Mouse (Mus musculus): Measurements from ENCODE around the gene Tulp4.

Gene Tulp4

DNA sequence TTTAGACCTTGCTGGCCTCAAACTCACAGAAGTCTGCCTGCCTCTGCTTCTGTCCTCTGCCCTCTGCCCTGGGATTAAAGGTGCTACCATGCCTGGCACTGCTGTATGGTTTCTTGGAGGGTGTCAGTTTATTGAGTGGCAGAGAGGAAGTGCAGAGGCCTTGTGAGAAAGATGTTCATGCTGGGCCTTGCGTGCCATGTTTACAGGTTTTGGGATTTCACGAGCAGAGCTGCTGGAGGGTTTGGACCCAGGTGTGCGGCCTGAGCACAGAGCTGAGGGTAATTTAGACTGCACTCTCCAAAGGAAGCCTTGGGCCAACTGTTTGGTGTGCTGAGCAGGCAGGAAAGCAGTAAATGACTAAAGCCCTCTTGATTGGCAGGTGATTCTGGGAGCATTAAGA lies 11.7 kb downstream of the Tulp4 start:
- intact Hi-C loops (cut with DNase I), result loop anchor here (10.0 kb wide), 2 partner anchors 57 to 97 kb away; no protein-coding TSS in a partner anchor

DNA sequence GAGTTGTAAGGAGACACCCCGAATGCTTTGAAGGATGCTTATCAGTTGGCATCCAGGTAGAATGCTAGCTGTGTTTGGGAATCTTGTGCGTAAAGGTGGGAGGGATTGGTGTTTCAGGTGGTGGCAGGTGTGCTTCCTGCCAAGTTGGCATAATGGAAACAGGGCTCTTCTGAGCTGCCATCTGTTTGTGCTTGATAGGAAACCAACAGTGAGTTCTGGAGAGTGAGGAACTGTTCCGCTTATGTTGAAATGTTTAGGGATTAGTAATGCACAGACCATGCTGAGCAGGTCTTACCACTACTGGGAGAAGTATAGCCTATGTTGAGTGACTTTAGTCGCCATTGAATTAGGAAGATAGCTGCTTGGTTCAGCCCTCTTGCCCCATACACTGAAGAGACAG lies 12.6 kb downstream of the Tulp4 start:
- intact Hi-C loops (cut with DNase I), result loop anchor here (10.0 kb wide), 2 partner anchors 56 to 96 kb away; no protein-coding TSS in a partner anchor

DNA sequence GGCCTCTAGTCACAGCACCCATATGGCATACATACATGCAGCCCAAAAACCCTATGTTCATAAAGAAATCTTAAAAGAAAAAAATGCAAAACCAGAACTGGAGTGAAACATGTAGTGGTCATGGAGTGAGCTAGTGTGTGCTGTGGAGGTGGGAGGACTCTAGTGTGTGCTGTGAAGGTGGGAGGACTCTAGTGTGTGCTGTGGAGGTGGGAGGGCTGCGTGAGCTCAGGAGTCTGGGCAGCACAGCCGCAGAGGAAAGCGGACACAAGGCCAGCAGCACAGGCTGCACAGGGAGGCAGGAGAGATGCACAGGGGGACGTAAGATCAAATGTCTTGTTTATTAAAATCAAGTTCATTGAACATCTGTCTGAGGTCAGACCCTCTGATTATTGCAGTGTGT lies 17.5 kb downstream of the Tulp4 start:
- intact Hi-C loops (cut with DNase I), result no loop called here

- intact Hi-C loops (cut with DNase I), result no loop called here
These were observed 19.2 kb downstream of the Tulp4 start for GRCm38 (mm10) chr17:6125441-6125840.

DNA sequence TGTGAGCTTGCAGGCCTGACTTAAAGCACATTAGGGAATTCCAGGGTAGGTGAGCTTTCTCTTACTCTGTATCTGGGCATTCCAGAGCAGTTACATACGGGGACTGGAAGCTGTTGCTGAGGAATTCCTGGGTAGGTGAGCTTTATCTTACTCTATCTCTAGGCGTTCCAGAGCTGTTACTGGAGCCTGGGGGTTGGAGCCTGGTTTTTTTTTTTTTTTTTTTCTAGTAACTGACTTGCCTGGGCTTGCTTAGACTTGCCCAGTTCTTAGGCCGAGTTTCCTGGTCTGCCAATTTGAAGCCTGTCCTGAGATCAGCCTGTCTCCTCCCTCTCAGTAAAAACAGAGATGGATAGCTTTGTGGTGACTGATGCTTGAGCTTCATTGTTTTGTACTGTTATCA lies 21.8 kb downstream of the Tulp4 start:
- intact Hi-C loops (cut with DNase I), result no loop called here

- intact Hi-C loops (cut with DNase I), result no loop called here
These were observed 23.1 kb downstream of the Tulp4 start for GRCm38 (mm10) chr17:6129361-6129760.

GRCm38 (mm10) chr17:6131083-6131482 lies 24.8 kb downstream of the Tulp4 start:
- intact Hi-C loops (cut with DNase I), result no loop called here

DNA sequence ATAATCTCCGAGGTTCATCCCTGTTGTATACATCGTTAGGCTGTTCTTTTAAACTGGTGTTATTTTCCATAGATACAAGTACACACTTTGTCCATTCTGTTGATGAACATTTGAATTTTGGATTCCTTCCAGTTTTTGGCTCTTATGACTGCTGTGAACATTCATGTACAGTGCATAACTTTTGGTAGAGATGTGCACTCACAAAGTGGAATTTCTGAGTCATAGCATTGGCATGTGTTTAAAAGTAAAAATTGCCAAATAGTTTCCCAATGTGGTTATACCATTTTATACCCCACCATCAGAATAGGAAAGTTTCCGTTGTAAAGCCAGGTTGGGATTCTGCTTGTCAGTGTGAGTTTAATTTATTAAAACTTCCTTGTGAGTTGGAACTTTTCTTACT lies 34.6 kb downstream of the Tulp4 start:
- intact Hi-C loops (cut with DNase I), result no loop called here

GRCm38 (mm10) chr17:6141344-6141743 lies 35.1 kb downstream of the Tulp4 start:
- intact Hi-C loops (cut with DNase I), result no loop called here

- intact Hi-C loops (cut with DNase I), result no loop called here
These were observed 39.0 kb downstream of the Tulp4 start for GRCm38 (mm10) chr17:6145244-6145643.

DNA sequence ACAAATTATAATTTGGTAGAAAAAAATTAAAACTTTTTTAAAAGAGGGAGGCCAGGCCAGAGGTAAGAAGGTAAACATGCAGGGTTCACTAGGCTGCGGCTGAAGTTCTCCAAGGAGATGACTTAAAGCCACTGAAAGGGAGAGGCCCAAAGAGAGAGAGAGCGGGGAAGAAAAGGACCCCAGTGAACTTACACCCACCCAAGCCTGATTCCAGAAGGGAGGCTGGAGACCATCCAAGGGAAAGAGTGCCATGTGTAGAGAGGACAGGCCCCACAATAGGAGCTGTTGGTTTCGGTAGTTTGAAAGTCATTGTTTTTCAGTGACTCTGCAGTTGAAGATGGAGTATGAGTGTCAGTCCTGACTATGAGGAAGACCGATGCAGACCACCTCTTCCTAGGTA lies 46.7 kb downstream of the Tulp4 start:
- intact Hi-C loops (cut with DNase I), result no loop called here

DNA sequence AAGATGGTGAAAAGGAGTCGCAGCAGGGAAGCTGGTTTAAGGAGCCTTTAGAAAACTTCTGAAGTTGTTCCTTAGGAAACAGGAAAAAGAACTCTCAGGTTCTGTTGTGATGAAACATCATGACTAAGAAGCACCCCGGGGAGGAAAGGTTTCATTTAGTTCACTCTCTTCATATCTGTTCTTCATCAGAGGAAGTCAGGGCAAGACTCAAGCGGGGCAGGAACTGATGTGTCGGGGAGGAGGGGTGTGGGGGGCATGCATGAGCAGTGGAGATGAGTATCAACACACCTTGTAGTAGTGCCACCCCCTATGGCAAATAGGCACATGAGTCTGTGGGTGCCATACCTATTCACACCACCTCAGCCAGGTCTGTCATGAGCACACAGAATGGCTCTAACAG lies 47.3 kb downstream of the Tulp4 start:
- intact Hi-C loops (cut with DNase I), result no loop called here

DNA sequence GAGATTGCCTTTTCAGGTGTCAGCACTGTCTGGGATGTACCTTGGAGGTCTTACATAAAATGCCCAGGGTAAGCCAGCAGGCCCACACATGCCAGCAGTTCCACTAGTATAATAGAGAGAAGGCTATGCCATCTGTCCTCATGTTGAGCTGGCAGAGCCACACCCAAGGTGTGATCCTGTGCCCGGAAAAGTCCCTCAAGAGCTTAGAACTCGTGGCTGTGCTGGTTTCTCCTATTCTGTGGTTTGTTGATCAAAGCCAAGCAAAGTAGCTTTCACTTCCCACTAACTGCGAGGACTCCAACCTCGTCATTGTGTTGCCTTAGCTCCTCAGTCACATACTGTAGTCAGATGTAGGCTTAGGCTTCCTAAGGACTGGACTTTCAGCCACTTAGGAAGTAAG lies 48.1 kb downstream of the Tulp4 start:
- intact Hi-C loops (cut with DNase I), result no loop called here

- intact Hi-C loops (cut with DNase I), result no loop called here
These were observed 54.3 kb downstream of the Tulp4 start for GRCm38 (mm10) chr17:6160495-6160894.

DNA sequence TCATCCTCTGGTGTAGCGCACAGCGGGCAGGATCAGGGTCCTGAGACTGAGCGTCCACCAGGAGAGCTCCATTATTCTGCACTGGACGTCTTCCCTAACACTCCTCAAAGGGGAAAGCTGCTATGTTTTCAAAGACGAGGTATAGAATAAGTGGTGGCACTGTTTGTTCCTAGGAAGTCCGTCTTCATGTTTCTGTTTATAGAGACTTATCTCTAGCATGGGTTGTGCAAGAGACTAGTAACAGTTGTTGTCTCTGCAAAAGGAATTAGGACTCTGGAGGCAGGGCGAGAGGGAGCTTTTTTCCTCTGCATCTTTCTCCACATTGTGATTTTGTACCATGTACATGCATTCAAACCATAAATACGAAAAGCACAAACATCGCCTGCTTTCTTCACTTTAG lies 55.7 kb downstream of the Tulp4 start:
- intact Hi-C loops (cut with DNase I), result no loop called here

DNA sequence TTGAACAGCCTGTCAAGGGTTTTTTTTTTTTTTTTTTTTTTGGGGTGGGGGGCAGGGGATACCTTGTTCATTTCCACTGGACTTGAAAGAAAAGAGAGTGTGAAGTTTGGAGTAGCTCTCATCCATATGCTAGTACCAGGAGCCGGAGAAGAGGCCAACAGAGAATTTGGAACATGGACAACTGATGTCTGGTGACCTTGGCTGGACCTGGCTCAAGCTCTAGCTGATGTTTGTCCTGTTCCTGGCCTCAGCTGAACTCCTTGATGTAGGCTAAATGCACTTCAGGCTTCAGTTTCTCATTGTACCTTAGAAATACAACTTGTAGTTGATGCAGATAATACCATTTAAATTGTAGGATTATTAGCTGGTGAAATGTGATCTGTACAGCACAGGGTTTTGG lies 56.5 kb downstream of the Tulp4 start:
- intact Hi-C loops (cut with DNase I), result no loop called here

DNA sequence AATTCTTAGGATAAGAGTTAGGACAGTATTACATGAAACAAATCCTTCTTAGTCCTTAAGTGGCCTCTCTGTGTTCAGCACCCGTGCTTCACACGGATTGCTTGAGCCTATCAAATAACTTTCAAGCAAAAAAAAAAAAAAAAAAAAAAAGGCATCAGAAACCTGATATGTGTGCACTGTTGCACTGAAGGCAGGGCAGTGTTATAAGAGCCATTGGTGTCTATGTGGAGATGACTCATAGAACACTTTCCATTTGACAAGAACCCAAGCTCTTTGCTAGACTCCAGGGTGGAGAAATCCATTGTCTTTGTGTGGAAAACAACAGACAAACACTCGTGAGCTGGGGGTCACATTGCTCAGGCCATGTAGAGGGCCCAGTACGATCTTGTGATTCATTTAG lies 58.7 kb downstream of the Tulp4 start:
- intact Hi-C loops (cut with DNase I), result no loop called here

GRCm38 (mm10) chr17:6172440-6172839 lies 66.2 kb downstream of the Tulp4 start:
- intact Hi-C loops (cut with DNase I), result loop anchor here (10.0 kb wide), 1 partner anchor 58 kb away; no protein-coding TSS in a partner anchor

- intact Hi-C loops (cut with DNase I), result loop anchor here (10.0 kb wide), 1 partner anchor 58 kb away; no protein-coding TSS in a partner anchor
These were observed 66.9 kb downstream of the Tulp4 start for GRCm38 (mm10) chr17:6172926-6173690.

GRCm38 (mm10) chr17:6174574-6174973 lies 68.3 kb downstream of the Tulp4 start:
- intact Hi-C loops (cut with DNase I), result loop anchor here (10.0 kb wide), 1 partner anchor 60 kb away; no protein-coding TSS in a partner anchor

DNA sequence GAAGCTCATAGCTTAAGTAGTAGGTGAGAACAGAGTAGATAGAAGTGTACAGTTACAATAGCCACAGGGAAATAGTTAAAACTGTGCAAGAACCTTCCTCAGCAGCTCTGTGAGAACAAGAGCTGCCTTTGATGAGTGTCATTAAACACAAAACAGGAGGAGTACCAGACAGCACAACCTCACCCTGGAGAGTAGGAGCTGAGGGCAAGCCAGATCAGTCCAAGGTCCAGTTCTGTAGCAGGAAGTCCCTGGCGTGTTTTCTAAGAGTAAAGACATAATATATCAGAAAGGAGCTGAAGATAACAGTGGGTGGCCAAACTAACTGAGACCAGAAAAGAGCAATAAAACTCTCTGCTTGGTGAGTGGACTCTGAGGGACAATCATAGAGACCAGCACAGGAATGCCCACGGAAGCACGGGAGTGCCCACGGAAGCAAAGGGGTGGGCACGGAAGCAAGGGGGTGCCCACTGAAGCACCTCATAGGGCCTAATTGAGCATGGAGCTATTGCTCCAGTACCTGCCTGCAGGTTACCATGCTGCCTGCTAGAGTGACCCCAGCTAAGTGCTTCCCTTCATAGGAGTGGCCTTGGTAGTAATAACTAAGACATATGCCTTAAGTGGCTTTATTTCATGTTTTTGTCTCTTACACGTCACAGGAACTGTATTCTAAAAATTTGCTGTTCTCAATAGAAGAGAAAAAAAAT lies 72.5 kb downstream of the Tulp4 start:
- intact Hi-C loops (cut with DNase I), result loop anchor here (10.0 kb wide), 1 partner anchor 64 kb away; no protein-coding TSS in a partner anchor

- intact Hi-C loops (cut with DNase I), result loop anchor here (10.0 kb wide), 1 partner anchor 65 kb away; no protein-coding TSS in a partner anchor
These were observed 73.2 kb downstream of the Tulp4 start for GRCm38 (mm10) chr17:6179389-6179788.

All from adrenal gland (tissue).